Mouse (Mus musculus) spleen, postnatal 4 days (tissue): ENCODE results near the gene Mfrp.

Experiments
- DNase-seq, 2 experiments: peaks; one replicate each; pipeline ENCODE4 v3.0.0; 2022; ENCODE audit warnings: low spot score in 2 of 2

Mfrp gene

GRCm38 (mm10) chr9:44078136-44078797 is 23.3 kb upstream of the Mfrp start:
- no peak for DNase-seq

GRCm38 (mm10) chr9:44078955-44079756 is 22.4 kb upstream of the Mfrp start:
- DNase-seq, result no peak

DNA sequence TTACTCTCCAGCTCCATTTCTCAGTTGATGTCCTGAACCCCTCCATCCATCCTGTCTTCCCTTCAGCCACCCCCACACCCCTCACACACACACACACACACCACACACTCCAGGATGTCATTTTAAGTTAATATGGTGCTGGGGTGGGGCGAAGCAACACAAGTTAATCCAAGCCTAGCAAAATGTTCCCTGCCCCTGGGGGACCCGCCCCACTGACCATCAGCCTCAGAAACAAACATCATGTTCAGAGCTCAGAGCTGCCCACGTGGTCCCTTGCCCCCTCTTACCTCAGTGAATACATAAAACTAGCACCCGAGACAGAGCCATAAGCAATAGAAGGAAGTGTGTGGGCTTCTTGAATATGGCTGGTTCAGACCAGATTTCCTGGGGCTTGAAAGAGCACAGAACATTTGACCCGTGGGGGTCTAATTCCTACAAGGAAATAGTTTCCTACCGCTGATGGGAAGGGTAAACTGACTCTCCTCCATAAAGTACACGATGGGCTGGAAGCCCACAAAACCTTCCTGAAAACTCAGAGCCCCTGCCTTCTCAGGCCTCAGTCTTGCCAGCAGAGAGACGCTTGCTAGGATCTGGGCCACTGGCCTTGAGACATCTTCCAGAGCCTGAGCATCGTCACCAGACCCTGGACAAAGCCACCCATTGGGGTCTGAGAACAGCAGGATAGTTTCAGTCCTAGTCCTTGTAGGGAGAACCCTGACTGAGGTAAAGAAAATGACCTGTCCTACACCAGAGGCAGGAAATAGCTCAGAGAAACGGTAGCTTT is 21.3 kb upstream of the Mfrp start:
- no peak for DNase-seq

DNA sequence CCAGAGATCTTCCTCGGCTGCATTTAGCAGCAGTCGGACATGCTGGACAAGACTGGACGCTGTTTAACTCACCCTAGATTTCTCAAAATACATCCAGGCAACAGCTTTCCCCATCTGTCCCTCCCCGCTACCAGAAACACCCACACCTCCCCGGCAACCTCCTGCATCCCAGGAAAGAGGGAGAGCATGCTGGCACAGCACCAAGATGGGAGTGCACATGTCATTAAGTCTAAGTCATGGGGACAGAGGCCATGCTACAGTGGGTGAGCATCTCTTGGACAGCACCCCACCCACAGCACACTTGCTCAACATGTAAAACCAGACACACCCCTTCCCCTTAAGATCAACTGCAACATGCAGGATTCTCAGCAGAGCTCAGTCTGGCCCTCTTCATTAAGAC is 20.6 kb upstream of the Mfrp start:
- no peak for DNase-seq

DNA sequence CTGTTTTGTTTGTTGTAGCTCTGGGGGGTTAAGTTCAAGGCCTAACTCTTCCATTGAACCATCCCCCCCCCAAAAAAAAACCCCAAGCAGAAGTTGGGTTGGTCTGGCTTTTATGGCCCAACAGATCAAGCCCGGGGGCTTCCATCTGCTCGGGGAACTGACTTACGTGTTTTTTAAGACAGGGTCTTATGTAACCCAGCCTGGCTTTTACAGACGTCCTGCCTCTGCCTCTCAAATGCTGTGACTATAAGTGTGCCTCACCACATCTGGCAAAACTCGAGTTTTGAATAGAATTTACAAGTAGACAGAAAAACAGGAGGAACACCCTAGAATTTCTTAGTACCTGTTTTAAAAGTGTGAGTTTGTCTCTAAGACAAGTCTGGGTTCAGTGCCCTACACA is 19.9 kb upstream of the Mfrp start:
- DNase-seq, result no peak

DNA sequence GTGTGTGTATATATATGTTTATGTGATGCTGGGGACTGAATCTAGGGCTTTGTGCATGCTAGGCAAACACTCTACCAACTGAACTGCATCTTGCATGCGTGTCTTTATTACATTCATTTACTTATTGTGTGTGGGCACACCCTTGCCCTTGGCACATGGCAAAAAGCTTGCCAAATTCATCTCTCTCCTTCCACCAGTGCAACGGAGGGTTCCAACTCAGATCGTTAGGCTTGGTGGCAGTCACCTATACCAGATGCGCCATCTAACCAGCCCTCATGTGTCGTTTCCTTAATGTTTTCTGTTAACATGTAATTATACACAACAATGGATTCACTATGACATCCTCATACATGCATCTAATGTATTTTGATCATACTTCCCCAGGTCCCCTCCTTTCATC is 19.3 kb upstream of the Mfrp start:
- no peak for DNase-seq

- DNase-seq, result no peak
Observed at GRCm38 (mm10) chr9:44083392-44084121, 18.0 kb upstream of the Mfrp start.

- DNase-seq, result no peak
Observed at GRCm38 (mm10) chr9:44084236-44084635, 17.3 kb upstream of the Mfrp start.

DNA sequence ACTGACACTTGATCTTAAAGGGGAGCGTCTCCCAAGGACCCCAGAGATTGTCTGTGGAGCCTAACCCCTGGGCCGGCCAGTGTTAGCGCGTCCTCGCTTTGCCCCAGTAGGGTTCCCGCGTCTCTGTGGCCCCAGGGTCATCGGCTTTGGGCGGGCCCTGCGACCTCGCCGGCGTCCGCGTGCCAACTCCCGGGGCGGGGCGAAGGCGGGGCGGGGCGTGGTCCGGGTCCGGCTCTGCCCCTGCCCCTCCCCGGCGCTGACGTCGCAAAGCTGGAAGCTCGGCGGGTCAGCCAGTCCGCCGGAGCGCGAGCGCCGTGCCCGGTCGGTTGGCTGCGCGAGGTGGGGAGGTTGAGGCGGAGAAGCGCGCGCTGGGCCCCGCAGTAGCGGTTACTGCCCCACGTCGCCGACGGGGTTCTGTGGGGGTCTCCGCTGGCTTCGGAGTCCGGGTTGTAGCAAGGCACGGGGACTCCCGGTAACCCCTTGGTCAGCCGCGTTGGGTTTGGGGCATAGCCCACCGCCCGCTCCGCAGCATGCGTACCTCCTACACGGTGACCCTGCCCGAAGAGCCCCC is 16.8 kb upstream of the Mfrp start:
- peak; percentile 87 to 94 for DNase-seq

- no peak for DNase-seq
Observed at GRCm38 (mm10) chr9:44085276-44085675, 16.3 kb upstream of the Mfrp start.

- no peak for DNase-seq
Observed at GRCm38 (mm10) chr9:44085741-44086665, 15.5 kb upstream of the Mfrp start.

- DNase-seq, result no peak
Observed at GRCm38 (mm10) chr9:44086960-44087359, 14.6 kb upstream of the Mfrp start.

DNA sequence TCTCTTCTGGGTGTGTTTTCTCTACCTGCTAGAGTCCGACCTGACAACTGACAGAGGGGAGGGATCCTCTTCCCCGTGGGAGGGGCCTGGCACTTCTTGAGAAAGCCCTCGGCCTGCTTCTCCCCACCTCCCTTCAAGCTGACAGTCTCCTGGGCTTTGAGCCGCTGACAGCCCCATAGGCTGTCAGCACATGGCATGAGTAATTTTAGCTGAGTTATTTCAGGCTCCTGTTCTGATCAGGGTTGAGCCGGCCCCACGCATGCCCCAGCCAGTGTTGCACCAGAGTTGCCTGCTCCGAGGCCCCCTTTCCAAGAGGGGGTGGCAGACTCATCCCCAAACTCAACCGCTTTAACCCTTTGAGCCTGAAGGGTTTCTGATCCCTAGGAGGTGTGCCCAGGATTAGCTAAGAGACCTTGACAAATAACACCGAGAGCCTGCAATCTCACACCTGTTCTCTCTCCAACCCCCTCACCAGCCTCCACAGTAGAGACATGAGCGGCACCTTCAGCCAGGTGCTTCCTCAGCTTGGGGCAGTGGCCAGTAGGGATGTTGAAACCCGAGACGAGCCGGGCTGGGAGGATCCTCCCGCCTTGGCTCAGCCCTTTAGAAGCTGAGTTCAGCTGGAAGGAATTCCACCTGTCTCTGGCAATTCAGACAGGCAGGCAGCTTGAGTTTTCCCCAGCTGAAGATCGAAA is 13.6 kb upstream of the Mfrp start:
- no peak for DNase-seq

- DNase-seq, result no peak
Observed at GRCm38 (mm10) chr9:44088877-44089608, 12.5 kb upstream of the Mfrp start.

DNA sequence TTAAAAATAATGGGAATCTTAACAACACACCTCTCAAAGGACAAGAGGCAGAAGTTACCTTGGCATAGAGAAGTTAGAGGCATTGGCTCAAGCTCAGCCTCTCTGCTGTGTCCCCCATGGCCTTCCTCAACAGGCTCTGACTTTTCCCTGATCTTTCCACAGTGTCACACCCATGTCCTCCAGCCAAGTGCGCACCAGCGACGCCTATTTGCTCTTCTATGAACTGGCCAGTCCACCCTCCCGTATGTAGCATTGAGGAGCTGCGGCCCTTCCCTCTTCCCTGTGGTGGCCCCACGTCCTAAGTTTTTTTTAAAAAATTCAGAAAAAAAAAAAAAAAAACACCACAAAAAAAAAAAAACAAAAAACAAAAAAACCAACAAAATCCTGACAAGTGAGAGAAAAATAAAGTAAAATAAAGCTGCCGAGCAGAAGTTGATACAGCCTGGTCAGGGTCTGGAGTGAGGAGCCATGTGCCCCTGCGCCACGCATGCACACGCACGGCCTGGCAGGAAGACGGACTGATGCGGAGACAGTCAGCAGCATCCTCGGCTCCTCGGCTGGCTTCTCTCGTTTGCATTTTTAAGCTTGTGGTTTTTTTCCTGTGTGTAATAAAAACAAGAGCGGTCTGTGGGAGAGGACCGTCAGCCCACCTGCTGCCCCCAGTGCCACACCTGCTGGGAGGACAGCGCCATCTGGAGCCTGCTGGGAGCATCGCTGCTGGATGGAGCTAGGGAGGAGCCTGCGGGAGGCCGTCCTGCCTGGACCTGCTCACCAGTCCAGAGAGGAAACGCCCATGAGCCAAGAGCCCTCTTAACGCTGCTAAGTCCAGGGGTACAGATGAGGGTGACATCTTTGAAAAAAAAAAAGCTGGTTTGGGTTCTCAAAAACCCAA is 7.7 kb upstream of the Mfrp start:
- DNase-seq, result peak; percentile 73 to 89

- no peak for DNase-seq
Observed at GRCm38 (mm10) chr9:44094737-44095136, 6.8 kb upstream of the Mfrp start.

DNA sequence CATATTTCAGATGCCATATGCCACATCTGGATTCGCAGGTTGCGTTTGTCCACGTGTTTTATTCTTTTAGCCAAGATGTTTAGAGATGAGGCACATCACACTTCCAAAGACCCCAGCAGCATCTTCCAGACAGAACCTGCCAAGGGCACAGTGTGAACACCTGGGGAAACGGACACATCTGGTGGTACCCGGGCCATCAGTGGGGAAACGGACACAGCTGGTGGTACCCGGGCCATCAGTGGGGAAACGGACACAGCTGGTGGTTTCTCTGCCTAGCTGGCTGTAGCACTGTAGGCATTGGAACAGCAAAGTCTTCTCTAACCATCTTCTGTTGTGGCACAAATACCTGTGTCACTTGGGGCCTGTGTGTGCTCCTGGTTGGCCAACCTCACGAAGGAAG is 5.7 kb upstream of the Mfrp start:
- DNase-seq, result no peak

GRCm38 (mm10) chr9:44096536-44096935 is 5.0 kb upstream of the Mfrp start:
- DNase-seq, result no peak
